In genomic region chr6:139760978-139761377, GRCm38 (mm10) we compare ENCODE assay signal across 19 mouse cellular contexts.
DNase-seq lines count a peak whose midpoint lies in the region; ATAC-seq and TF ChIP-seq lines count a peak whose summit lies in the region.
"Had no signal": no experiment of that assay in that cellular context is flagged by ENCODE, and none has a peak within 500 bp of the region (broad histone marks: within the 10 kb centered on the region; RNA-seq: fewer than 3 reads in every experiment).

No protein-coding gene starts in this region.

- no peaks in the 10 kb centered on the region for H3K27me3 ChIP-seq in intestine, embryonic 14.5 days (replicated peaks; ENCODE audit: control insufficient read depth, insufficient read depth, low read length)
- no peaks in the 10 kb centered on the region for H3K27me3 ChIP-seq in intestine, embryonic 15.5 days (replicated peaks)
- H3K27me3 ChIP-seq in hindbrain, embryonic 14.5 days (ENCODE audit: control insufficient read depth, insufficient read depth, low read length) = no peaks in the 10 kb centered on the region
- H3K27me3 ChIP-seq in midbrain, postnatal 0 days (ENCODE audit: insufficient read depth, low read length) = no peaks in the 10 kb centered on the region
- no peaks in the 10 kb centered on the region for H3K27me3 ChIP-seq in intestine, embryonic 16.5 days (replicated peaks; ENCODE audit: control insufficient read depth, insufficient read depth, low read length)
- H3K27me3 ChIP-seq: limb, embryonic 15.5 days; liver, embryonic 15.5 days had no signal

- H3K36me3 ChIP-seq in intestine, embryonic 14.5 days (ENCODE audit: control insufficient read depth, insufficient read depth, low read length) = no peaks in the 10 kb centered on the region
- H3K36me3 ChIP-seq in intestine, embryonic 15.5 days = no peaks in the 10 kb centered on the region
- no peaks in the 10 kb centered on the region for H3K36me3 ChIP-seq in hindbrain, embryonic 14.5 days (replicated peaks; ENCODE audit: control insufficient read depth, insufficient read depth)
- H3K36me3 ChIP-seq in midbrain, postnatal 0 days (ENCODE audit: insufficient read depth, low read length) = no peaks in the 10 kb centered on the region
- H3K36me3 ChIP-seq in intestine, embryonic 16.5 days (ENCODE audit: control insufficient read depth, insufficient read depth, low read length) = no peaks in the 10 kb centered on the region
- H3K36me3 ChIP-seq: limb, embryonic 15.5 days; liver, embryonic 15.5 days had no signal

- H3K27ac ChIP-seq in intestine, embryonic 14.5 days (ENCODE audit: low read depth) = no peak overlapping the region
- H3K27ac ChIP-seq in intestine, embryonic 15.5 days = no peak overlapping the region
- no peak overlapping the region for H3K27ac ChIP-seq in hindbrain, embryonic 14.5 days
- no peak overlapping the region for H3K27ac ChIP-seq in midbrain, postnatal 0 days (ENCODE audit: low read depth, low read length)
- no peak overlapping the region for H3K27ac ChIP-seq in intestine, embryonic 16.5 days (ENCODE audit: low read length)
- H3K27ac ChIP-seq: limb, embryonic 15.5 days; liver, embryonic 15.5 days; macrophage had no signal

- no peak for ATAC-seq in intestine, embryonic 14.5 days (replicated peaks; ENCODE audit: low FRiP score, low TSS enrichment, low read depth)
- ATAC-seq in intestine, embryonic 15.5 days = no peak
- 0 out of 2 replicates have a peak, but pooled peaks have one; percentile 48 for ATAC-seq in hindbrain, embryonic 14.5 days (ENCODE audit: low FRiP score)
- ATAC-seq in midbrain, postnatal 0 days (ENCODE audit: low FRiP score) = no peak
- no peak for ATAC-seq in intestine, embryonic 16.5 days
- ATAC-seq: inflammation-experienced regulatory T-cells, adult 6 months had no signal

- H3K9ac ChIP-seq in intestine, embryonic 14.5 days (ENCODE audit: low read length) = no peak overlapping the region
- H3K9ac ChIP-seq in intestine, embryonic 15.5 days = no peak overlapping the region
- no peak overlapping the region for H3K9ac ChIP-seq in hindbrain, embryonic 14.5 days
- no peak overlapping the region for H3K9ac ChIP-seq in midbrain, postnatal 0 days (replicated peaks; ENCODE audit: low read length, poor library complexity, severe bottlenecking)
- H3K9ac ChIP-seq in intestine, embryonic 16.5 days (ENCODE audit: low read depth, low read length) = no peak overlapping the region
- H3K9ac ChIP-seq: limb, embryonic 15.5 days; liver, embryonic 15.5 days had no signal

- WGBS in intestine, embryonic 14.5 days = 49% methylated on average over 4 of the region's 4 CpGs
- WGBS in intestine, embryonic 15.5 days = 54% methylated on average over 4 of the region's 4 CpGs
- 19% methylated on average over 4 of the region's 4 CpGs for WGBS in hindbrain, embryonic 14.5 days
- 19% methylated on average over 4 of the region's 4 CpGs for WGBS in midbrain, postnatal 0 days
- WGBS in intestine, embryonic 16.5 days = 54% methylated on average over 4 of the region's 4 CpGs

- TF ChIP-seq CTCF in midbrain, postnatal 0 days (IDR thresholded peaks at IDR 0.05) = no peak

- DNase-seq in embryo, embryonic 10.5 days (ENCODE audit: low spot score) = peak; percentile 5
- no peak for DNase-seq in embryo, embryonic 10 days (ENCODE audit: low spot score)
- peak; percentile 44 for DNase-seq in intestine, embryonic 14.5 days (ENCODE audit: low spot score)
- peak; percentile 29 for DNase-seq in hindbrain, embryonic 14.5 days (ENCODE audit: low spot score)
- peak; percentile 12 for DNase-seq in midbrain, postnatal 0 days (ENCODE audit: low spot score)
- DNase-seq in adrenal gland, postnatal 36 days = no peak
- DNase-seq: adrenal gland, adult 8-10 months; cerebellum, adult 11 months; cerebellum, postnatal 14 days; heart, postnatal 14 days; kidney, postnatal 36 days; thymus, postnatal 25 days had no signal

- H3K4me3 ChIP-seq in intestine, embryonic 14.5 days (ENCODE audit: low read depth, low read length) = no peak overlapping the region
- no peak overlapping the region for H3K4me3 ChIP-seq in intestine, embryonic 15.5 days (replicated peaks)
- H3K4me3 ChIP-seq in hindbrain, embryonic 14.5 days (replicated peaks; ENCODE audit: low read length) = no peak overlapping the region
- H3K4me3 ChIP-seq in midbrain, postnatal 0 days (ENCODE audit: low read depth, low read length) = no peak overlapping the region
- no peak overlapping the region for H3K4me3 ChIP-seq in intestine, embryonic 16.5 days (ENCODE audit: low read length)
- H3K4me3 ChIP-seq: limb, embryonic 15.5 days; liver, embryonic 15.5 days had no signal

- H3K9me3 ChIP-seq in intestine, embryonic 14.5 days (ENCODE audit: control insufficient read depth, low read length) = no peaks in the 10 kb centered on the region
- H3K9me3 ChIP-seq in intestine, embryonic 15.5 days = no peaks in the 10 kb centered on the region
- no peaks in the 10 kb centered on the region for H3K9me3 ChIP-seq in hindbrain, embryonic 14.5 days (ENCODE audit: control insufficient read depth, low read length)
- no peaks in the 10 kb centered on the region for H3K9me3 ChIP-seq in midbrain, postnatal 0 days (ENCODE audit: low read length)
- H3K9me3 ChIP-seq in intestine, embryonic 16.5 days (ENCODE audit: control insufficient read depth, low read length) = no peaks in the 10 kb centered on the region
- H3K9me3 ChIP-seq: limb, embryonic 15.5 days; liver, embryonic 15.5 days had no signal

- H3K4me2 ChIP-seq in intestine, embryonic 14.5 days (ENCODE audit: low read length) = no peak overlapping the region
- no peak overlapping the region for H3K4me2 ChIP-seq in intestine, embryonic 15.5 days (replicated peaks)
- H3K4me2 ChIP-seq in hindbrain, embryonic 14.5 days (replicated peaks) = 0 out of 2 replicates have a peak overlapping the region, but pooled peaks have one; percentile 6
- H3K4me2 ChIP-seq in midbrain, postnatal 0 days (ENCODE audit: low read depth, low read length, poor library complexity, severe bottlenecking) = no peak overlapping the region
- H3K4me2 ChIP-seq in intestine, embryonic 16.5 days (ENCODE audit: low read depth, low read length) = no peak overlapping the region
- H3K4me2 ChIP-seq: heart, embryonic 11.5 days; limb, embryonic 15.5 days; liver, embryonic 15.5 days had no signal

- H3K4me1 ChIP-seq in intestine, embryonic 14.5 days (replicated peaks; ENCODE audit: control insufficient read depth, insufficient read depth, low read length) = no peaks in the 10 kb centered on the region
- H3K4me1 ChIP-seq in intestine, embryonic 15.5 days (replicated peaks) = no peaks in the 10 kb centered on the region
- peaks cover 7% of the 10 kb centered on the region; the same call in 1 of the 2 replicates for H3K4me1 ChIP-seq in hindbrain, embryonic 14.5 days (replicated peaks; ENCODE audit: control insufficient read depth, insufficient read depth, low read length)
- no peaks in the 10 kb centered on the region for H3K4me1 ChIP-seq in midbrain, postnatal 0 days (ENCODE audit: insufficient read depth, low read length)
- no peaks in the 10 kb centered on the region for H3K4me1 ChIP-seq in intestine, embryonic 16.5 days (ENCODE audit: control insufficient read depth, insufficient read depth, low read length)
- H3K4me1 ChIP-seq: limb, embryonic 15.5 days; liver, embryonic 15.5 days had no signal

Comparison
In these comparisons a context has a peak if more than half of its experiments do, and no peak if none do; other contexts are left out.
1. DNase-seq: peak in embryo, embryonic 10.5 days (single experiment), intestine, embryonic 14.5 days (single experiment), hindbrain, embryonic 14.5 days (single experiment) and midbrain, postnatal 0 days (single experiment); none in embryo, embryonic 10 days (single experiment) and adrenal gland, postnatal 36 days (0 of 2).